Mouse (Mus musculus) lung, adult 18-20 months (tissue): ENCODE measurements at regions not wholly inside any gene's neighbourhood (a gene's known extent, or its start where the extent isn't known, plus 50 kb on each side); places are given as distances from the start of the nearest gene placed in this dataset.

Experiments used
- DNase-seq, 2 experiments: peaks; one replicate each; pipeline ENCODE4 v3.0.0; 2022; ENCODE audit warnings: mixed read lengths in 2 of 2

- no peak for DNase-seq
Observed at GRCm38 (mm10) chr3:21823331-21823730, 253.1 kb upstream of the Tbl1xr1 start.

GRCm38 (mm10) chr3:21824101-21824880, 252.2 kb upstream of the Tbl1xr1 start:
- DNase-seq = no peak

GRCm38 (mm10) chr3:21824913-21825610, 251.4 kb upstream of the Tbl1xr1 start:
- DNase-seq = no peak

- DNase-seq = no peak
Observed at GRCm38 (mm10) chr3:21827656-21828055, 248.8 kb upstream of the Tbl1xr1 start.

GRCm38 (mm10) chr3:21833111-21833510, 243.3 kb upstream of the Tbl1xr1 start:
- no peak for DNase-seq

- no peak for DNase-seq
Observed at GRCm38 (mm10) chr3:21835526-21835925, 240.9 kb upstream of the Tbl1xr1 start.

GRCm38 (mm10) chr3:21837297-21837946, 239.0 kb upstream of the Tbl1xr1 start:
- no peak for DNase-seq

- DNase-seq = no peak
Observed at GRCm38 (mm10) chr3:21840751-21841488, 235.5 kb upstream of the Tbl1xr1 start.

- no peak for DNase-seq
Observed at GRCm38 (mm10) chr3:21841506-21841905, 234.9 kb upstream of the Tbl1xr1 start.

- DNase-seq = no peak
Observed at GRCm38 (mm10) chr3:21842545-21843291, 233.7 kb upstream of the Tbl1xr1 start.

GRCm38 (mm10) chr3:21843292-21843852, 233.1 kb upstream of the Tbl1xr1 start:
- DNase-seq = no peak

- no peak for DNase-seq
Observed at GRCm38 (mm10) chr3:21849831-21850230, 226.6 kb upstream of the Tbl1xr1 start.

- DNase-seq = no peak
Observed at GRCm38 (mm10) chr3:21850977-21851376, 225.5 kb upstream of the Tbl1xr1 start.

GRCm38 (mm10) chr3:21854340-21854739, 222.1 kb upstream of the Tbl1xr1 start:
- no peak for DNase-seq

- no peak for DNase-seq
Observed at GRCm38 (mm10) chr3:21859436-21859835, 217.0 kb upstream of the Tbl1xr1 start.

GRCm38 (mm10) chr3:21860915-21861635, 215.4 kb upstream of the Tbl1xr1 start:
- no peak for DNase-seq

- DNase-seq = no peak
Observed at GRCm38 (mm10) chr3:21861636-21861970, 214.8 kb upstream of the Tbl1xr1 start.

- no peak for DNase-seq
Observed at GRCm38 (mm10) chr3:21864391-21864790, 212.1 kb upstream of the Tbl1xr1 start.

- DNase-seq = no peak
Observed at GRCm38 (mm10) chr3:21865856-21866255, 210.6 kb upstream of the Tbl1xr1 start.

- no peak for DNase-seq
Observed at GRCm38 (mm10) chr3:21878396-21878795, 198.1 kb upstream of the Tbl1xr1 start.

- no peak for DNase-seq
Observed at GRCm38 (mm10) chr3:21884216-21884615, 192.2 kb upstream of the Tbl1xr1 start.
